Mouse (Mus musculus) lung, embryonic 15.5 days (tissue): ENCODE measurements at regions not wholly inside any gene's neighbourhood (a gene's known extent, or its start where the extent isn't known, plus 50 kb on each side); places are given as distances from the start of the nearest gene placed in this dataset.
"Not testable (repeated sequence)": the region's sequence is repeated elsewhere in the genome, so short reads cannot be mapped to it uniquely, and the experiment has no call there.

Source experiments
- ATAC-seq: fragments of 200-750 bp; cut with Nextera tagmentation; 2 replicates; pipeline ENCODE4 v1.8.0; 2017; ENCODE audit warnings: moderate number of reproducible peaks, borderline replicate concordance; ENCODE audit not compliant: low FRiP score, low TSS enrichment; ENCODE audit errors: extremely low read depth
- H3K27ac ChIP-seq: fragments of 300-500 bp; sonication (generic); 2 replicates; pipeline ENCODE4 v1.5.1; 2015; ENCODE audit warnings: moderate library complexity, mild to moderate bottlenecking, inconsistent platforms
- H3K27me3 ChIP-seq: fragments of 300-500 bp; sonication (generic); 2 replicates; pipeline ENCODE4 v1.6.1; 2015; ENCODE audit warnings: inconsistent platforms
- H3K36me3 ChIP-seq: fragments of 300-500 bp; sonication (generic); 2 replicates; pipeline ENCODE4 v1.6.1; 2015; ENCODE audit warnings: inconsistent platforms
- H3K4me1 ChIP-seq: fragments of 300-500 bp; sonication (generic); 2 replicates; pipeline ENCODE4 v1.6.1; 2015; ENCODE audit warnings: inconsistent platforms
- H3K4me2 ChIP-seq: fragments of 300-500 bp; sonication (generic); 2 replicates; pipeline ENCODE4 v1.6.1; 2015; ENCODE audit warnings: inconsistent platforms, mild to moderate bottlenecking, moderate library complexity
- H3K4me3 ChIP-seq: fragments of 300-500 bp; sonication (generic); 2 replicates; pipeline ENCODE4 v1.5.1; 2015; ENCODE audit warnings: mild to moderate bottlenecking, inconsistent platforms
- H3K9ac ChIP-seq: fragments of 300-500 bp; sonication (generic); 2 replicates; pipeline ENCODE4 v1.6.1; 2015; ENCODE audit warnings: inconsistent platforms
- H3K9me3 ChIP-seq: fragments of 300-500 bp; sonication (generic); 2 replicates; pipeline ENCODE4 v1.6.1; 2016; ENCODE audit warnings: inconsistent platforms
- WGBS: fragments of 180-500 bp; shearing (Covaris S2); methylation state at CpG from one replicate; pipeline ENCODE4 v1.1.7; 2015; 5-methylcytosine and 5-hydroxymethylcytosine counted together

DNA sequence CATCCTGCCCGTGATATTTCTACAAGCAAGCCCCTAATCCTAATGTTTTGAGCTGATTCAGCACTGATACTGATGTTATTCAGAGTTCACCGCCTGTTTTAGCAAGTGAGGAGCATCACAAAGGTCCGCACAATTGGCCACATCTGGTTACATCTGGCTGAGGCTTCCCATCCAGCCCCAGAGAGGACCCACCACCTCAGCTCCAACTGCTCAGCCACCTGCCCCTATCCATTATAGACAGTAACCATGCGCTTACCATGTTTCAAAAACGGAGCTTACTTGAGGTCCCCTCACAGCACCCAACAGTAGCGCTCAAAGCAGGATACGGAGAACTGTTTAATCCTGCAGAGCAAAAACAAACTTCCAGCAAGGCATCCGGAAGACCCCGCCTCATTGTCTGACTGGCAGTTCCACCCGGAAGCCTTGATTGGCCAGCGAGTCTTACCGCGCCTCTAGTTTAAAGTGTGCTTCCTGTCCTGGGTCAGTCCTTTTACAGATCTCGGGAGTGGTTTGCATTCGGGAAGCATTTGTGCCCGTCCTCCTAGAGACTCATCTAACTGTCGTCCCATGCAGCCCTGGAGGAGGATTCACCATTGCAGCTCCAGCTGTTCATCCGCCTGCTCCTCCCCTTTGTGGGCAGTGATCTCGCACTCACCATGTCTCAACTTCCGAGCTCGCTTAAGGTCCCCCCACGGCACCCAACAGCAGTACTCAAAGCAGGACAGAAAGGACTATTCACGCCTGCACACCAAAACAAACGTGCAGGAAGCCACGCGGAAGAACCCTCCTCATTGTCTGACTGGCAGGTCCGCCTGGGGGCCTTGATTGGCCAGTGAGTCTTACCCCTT, 69.9 kb upstream of the Zfp825 start:
- not testable (repeated sequence) for H3K9me3 ChIP-seq, H3K27me3 ChIP-seq, H3K4me1 ChIP-seq, H3K36me3 ChIP-seq
- H3K4me3 ChIP-seq, result peak overlapping the region; percentile 59
- peak overlapping the region; percentile 64 for H3K4me2 ChIP-seq
- ATAC-seq, result peak; percentile 97
- 1% methylated on average over 27 of the region's 27 CpGs for WGBS
- peak overlapping the region; percentile 62 for H3K9ac ChIP-seq
- H3K27ac ChIP-seq, result peak overlapping the region; percentile 94

DNA sequence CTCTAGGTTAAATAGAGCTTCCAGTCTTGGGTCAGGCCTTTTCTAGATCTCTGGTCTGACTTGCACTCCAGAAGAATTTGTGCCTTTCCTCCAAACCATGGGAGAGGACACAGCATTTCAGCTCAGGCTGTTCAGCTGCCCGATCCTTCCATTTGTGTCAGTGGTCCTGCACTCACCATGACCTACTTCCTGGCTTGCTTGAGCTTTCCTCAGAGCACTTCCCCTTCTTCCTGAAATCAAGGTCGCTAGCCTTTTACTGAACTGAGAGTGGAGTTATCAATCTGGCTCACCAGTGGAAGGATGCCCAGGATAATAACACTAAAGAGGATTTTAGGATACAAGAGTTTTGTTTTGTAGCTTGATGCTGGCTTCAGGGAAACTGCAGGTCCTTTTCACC, 70.5 kb upstream of the Zfp825 start:
- H3K27ac ChIP-seq, result peak overlapping the region; percentile 94
- not testable (repeated sequence) for H3K4me1 ChIP-seq, ATAC-seq, H3K27me3 ChIP-seq, H3K9me3 ChIP-seq, H3K36me3 ChIP-seq
- H3K4me2 ChIP-seq, result peak overlapping the region; percentile 64
- peak overlapping the region; percentile 59 for H3K4me3 ChIP-seq
- peak overlapping the region; percentile 62 for H3K9ac ChIP-seq
- 17% methylated on average over 2 of the region's 2 CpGs for WGBS

DNA sequence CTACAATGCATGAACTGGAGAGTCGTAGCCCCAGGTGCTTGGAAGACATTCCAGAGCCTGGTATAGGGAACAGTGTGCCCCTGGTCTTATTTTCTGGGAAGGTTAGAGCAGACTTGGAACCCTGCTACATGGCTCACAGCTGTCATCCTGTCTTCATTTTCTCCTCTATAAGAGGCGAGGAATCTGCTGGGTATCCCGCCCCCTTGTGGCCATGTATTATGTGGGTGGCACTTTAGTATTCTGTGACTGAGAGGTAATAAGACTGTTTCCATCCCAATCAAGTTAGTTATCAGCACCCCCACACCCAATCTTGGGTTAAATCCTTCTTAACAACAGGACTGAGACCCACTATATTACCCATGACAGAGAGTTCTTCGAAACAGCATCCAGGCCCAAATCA, 69.4 kb upstream of the Erap1 start:
- not testable (repeated sequence) for H3K4me1 ChIP-seq, H3K4me3 ChIP-seq, H3K36me3 ChIP-seq, H3K9ac ChIP-seq, H3K27me3 ChIP-seq, H3K4me2 ChIP-seq, H3K27ac ChIP-seq, H3K9me3 ChIP-seq, ATAC-seq
- 68% methylated on average over 4 of the region's 4 CpGs for WGBS
